Mouse (Mus musculus): ENCODE results near the gene Wdr90. TPM values are rescaled to one million over a fixed set of nuclear protein-coding genes. Genes with fewer than 3 reads are reported as not detected.

Wdr90 gene
- polyA plus RNA-seq, 1 experiment from 2014 or later: 22.4 TPM

- Histone ChIP-seq H3K36me3 (peaks cover 54% of the 10 kb centered on the region), H3K4me1 (replicated peaks) (peaks cover 42% of the 10 kb centered on the region), H3K4me2 (replicated peaks) (no peak within 1 kb of the TSS), H3K9ac (replicated peaks) (no peak within 1 kb of the TSS), H3K9me3 (no peaks in the 10 kb centered on the region), H3K27me3 (no peaks in the 10 kb centered on the region), H3K4me3 (replicated peaks) (no peak within 1 kb of the TSS), H3K27ac (no peak within 1 kb of the TSS)
- ATAC-seq: no peak
- WGBS: 95% methylated on average over 22 of the region's 22 CpGs
These were observed 20.0 kb downstream of the Wdr90 start, which contains the start of gene Gm20683 for GRCm38 (mm10) chr17:25841117-25841880. TSS of gene Gm20683 (minus strand) at chr17:25841763.

- Histone ChIP-seq H3K27ac (no peak overlapping the region), H3K36me3 (peaks cover 48% of the 10 kb centered on the region), H3K4me1 (replicated peaks) (peaks cover 50% of the 10 kb centered on the region), H3K9ac (replicated peaks) (no peak overlapping the region), H3K27me3 (no peaks in the 10 kb centered on the region), H3K4me2 (replicated peaks) (no peak overlapping the region), H3K4me3 (replicated peaks) (no peak overlapping the region), H3K9me3 (no peaks in the 10 kb centered on the region)
- 97% methylated on average over 6 of the region's 6 CpGs for WGBS
- ATAC-seq: no peak
These were observed 20.8 kb downstream of the Wdr90 start for GRCm38 (mm10) chr17:25840519-25840918.

DNA sequence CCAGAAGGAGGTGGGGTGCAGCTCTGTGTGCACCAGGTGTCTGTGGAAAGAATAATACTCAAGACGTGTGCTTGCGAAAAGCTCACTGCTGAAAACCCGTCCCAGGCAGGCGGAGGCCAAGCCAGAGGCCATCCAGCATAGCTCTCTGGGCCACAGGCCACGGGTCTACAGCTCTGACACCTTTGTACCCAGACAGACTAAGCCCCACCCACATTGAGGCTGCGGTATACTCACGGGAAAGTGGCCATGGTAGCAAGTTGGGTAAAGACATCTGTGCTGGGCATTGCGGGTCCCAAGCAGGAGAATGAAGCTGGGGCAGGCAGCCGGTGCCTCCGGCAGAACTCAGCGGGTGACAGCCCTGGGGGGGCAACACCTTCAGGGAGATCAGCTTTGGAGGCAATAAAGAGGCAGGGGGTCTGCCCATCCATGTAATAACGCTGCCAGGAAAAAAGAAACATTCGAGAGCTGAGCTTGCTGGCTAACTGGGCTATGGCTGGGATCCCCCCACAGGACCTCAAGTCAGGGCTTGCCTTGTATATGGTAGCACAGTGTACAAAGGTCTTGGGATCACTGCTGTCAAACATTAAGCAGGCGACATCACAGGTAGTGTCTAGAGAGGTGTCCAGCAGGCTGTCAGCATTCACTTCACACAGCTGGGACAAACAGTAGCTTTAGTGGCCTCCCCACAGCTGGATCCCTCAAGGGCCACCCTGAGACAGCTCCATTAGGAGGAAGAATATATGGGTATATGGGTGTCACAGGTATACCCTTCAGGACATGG lies 21.7 kb downstream of the Wdr90 start:
- Histone ChIP-seq H3K9ac (replicated peaks) (no peak overlapping the region), H3K27me3 (no peaks in the 10 kb centered on the region), H3K9me3 (no peaks in the 10 kb centered on the region), H3K4me1 (replicated peaks) (peaks cover 53% of the 10 kb centered on the region), H3K27ac (no peak overlapping the region), H3K36me3 (peaks cover 55% of the 10 kb centered on the region), H3K4me3 (replicated peaks) (no peak overlapping the region), H3K4me2 (replicated peaks) (no peak overlapping the region)
- no peak for ATAC-seq
- 87% methylated on average over 14 of the region's 14 CpGs for WGBS

- H3K4me2 ChIP-seq (replicated peaks): no peak overlapping the region
- peaks cover 57% of the 10 kb centered on the region for H3K4me1 ChIP-seq (replicated peaks)
- no peaks in the 10 kb centered on the region for H3K27me3 ChIP-seq
- no peak overlapping the region for H3K27ac ChIP-seq
- peaks cover 55% of the 10 kb centered on the region for H3K36me3 ChIP-seq
- H3K4me3 ChIP-seq (replicated peaks): no peak overlapping the region
- no peak for ATAC-seq
- 91% methylated on average over 4 of the region's 4 CpGs for WGBS
- no peak overlapping the region for H3K9ac ChIP-seq (replicated peaks)
- no peaks in the 10 kb centered on the region for H3K9me3 ChIP-seq
These were observed 22.4 kb downstream of the Wdr90 start for GRCm38 (mm10) chr17:25838904-25839303.

DNA sequence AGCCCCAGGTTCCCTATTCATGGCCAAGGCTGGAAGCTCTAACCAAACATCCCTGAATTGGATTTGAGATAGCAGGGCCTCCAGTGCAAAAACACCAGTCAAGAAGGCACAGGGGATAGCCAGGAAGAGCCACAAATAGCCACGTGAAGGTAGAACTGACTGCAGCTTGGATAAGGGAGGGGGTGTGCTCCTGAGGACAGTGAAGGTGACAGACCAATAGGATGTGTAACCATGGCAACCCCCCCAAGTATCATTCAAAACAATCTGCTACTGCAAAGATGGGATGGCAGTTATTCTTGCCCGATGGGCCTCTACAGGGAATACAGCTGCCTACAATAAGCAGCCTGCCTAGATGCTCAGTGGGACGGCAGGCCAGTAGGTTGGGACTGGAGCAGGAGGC lies 23.8 kb downstream of the Wdr90 start:
- Histone ChIP-seq H3K4me2 (replicated peaks) (peak overlapping the region; percentile 98), H3K27ac (peak overlapping the region; percentile 80), H3K9me3 (no peaks in the 10 kb centered on the region), H3K27me3 (no peaks in the 10 kb centered on the region), H3K36me3 (peaks cover 55% of the 10 kb centered on the region), H3K4me1 (replicated peaks) (peaks cover 52% of the 10 kb centered on the region), H3K4me3 (replicated peaks) (peak overlapping the region; percentile 44; the same call in 1 of the 2 replicates), H3K9ac (replicated peaks) (peak overlapping the region; percentile 78; the same call in 1 of the 2 replicates)
- WGBS: 16% methylated on average over 3 of the region's 3 CpGs
- no peak for ATAC-seq

GRCm38 (mm10) chr17:25837076-25837410 lies 24.3 kb downstream of the Wdr90 start, which contains the start of gene Rhbdl1:
TSS of gene Rhbdl1 (minus strand) at chr17:25837295.
- peak; percentile 38 for ATAC-seq
- peak within 1 kb of the TSS; percentile 80 for H3K27ac ChIP-seq
- peak within 1 kb of the TSS; percentile 44 for H3K4me3 ChIP-seq (replicated peaks)
- H3K9me3 ChIP-seq: no peaks in the 10 kb centered on the region
- H3K4me2 ChIP-seq (replicated peaks): peak within 1 kb of the TSS; percentile 98
- peaks cover 54% of the 10 kb centered on the region for H3K4me1 ChIP-seq (replicated peaks)
- under 1% methylated on average over 29 of the region's 29 CpGs for WGBS
- peaks cover 50% of the 10 kb centered on the region for H3K36me3 ChIP-seq
- H3K9ac ChIP-seq (replicated peaks): peak within 1 kb of the TSS; percentile 78
- H3K27me3 ChIP-seq: no peaks in the 10 kb centered on the region

- peak overlapping the region; percentile 98 for H3K4me2 ChIP-seq (replicated peaks)
- H3K27me3 ChIP-seq: no peaks in the 10 kb centered on the region
- 21% methylated on average over 23 of the region's 23 CpGs for WGBS
- H3K9ac ChIP-seq (replicated peaks): peak overlapping the region; percentile 78
- peaks cover 46% of the 10 kb centered on the region for H3K36me3 ChIP-seq
- no peaks in the 10 kb centered on the region for H3K9me3 ChIP-seq
- H3K4me3 ChIP-seq (replicated peaks): peak overlapping the region; percentile 44
- ATAC-seq: no peak
- H3K4me1 ChIP-seq (replicated peaks): peaks cover 59% of the 10 kb centered on the region
- H3K27ac ChIP-seq: peak overlapping the region; percentile 80
These were observed 24.8 kb downstream of the Wdr90 start for GRCm38 (mm10) chr17:25836397-25837075.

- Histone ChIP-seq H3K27ac (peak overlapping the region; percentile 80; the same call in 1 of the 2 replicates), H3K36me3 (peaks cover 46% of the 10 kb centered on the region), H3K4me2 (replicated peaks) (peak overlapping the region; percentile 98), H3K4me1 (replicated peaks) (peaks cover 66% of the 10 kb centered on the region), H3K27me3 (no peaks in the 10 kb centered on the region), H3K9ac (replicated peaks) (no peak overlapping the region; the same call in 1 of the 2 replicates), H3K4me3 (replicated peaks) (peak overlapping the region; percentile 88; the same call in 1 of the 2 replicates), H3K9me3 (no peaks in the 10 kb centered on the region)
- 92% methylated on average over 16 of the region's 16 CpGs for WGBS
- ATAC-seq: no peak
These were observed 25.5 kb downstream of the Wdr90 start for GRCm38 (mm10) chr17:25835816-25836215.

DNA sequence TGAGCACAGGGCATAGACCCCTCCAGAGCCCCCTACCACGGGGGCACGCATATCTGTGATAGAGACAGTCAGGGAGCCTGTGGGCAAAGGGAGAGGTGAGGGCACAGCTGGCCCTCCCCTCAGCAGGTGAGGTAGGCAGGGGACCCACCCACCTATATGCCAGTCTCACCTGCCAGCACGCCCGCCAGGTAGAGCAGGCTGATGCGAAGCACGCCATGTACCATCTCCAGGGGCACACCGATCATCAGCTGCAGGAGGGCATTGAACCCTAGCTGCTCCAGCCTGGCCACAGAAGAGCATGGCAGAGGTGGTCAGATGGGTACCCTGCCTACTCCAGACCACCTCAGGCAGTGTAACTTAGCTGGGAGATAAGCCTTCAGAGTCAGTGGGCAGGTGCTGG lies 26.0 kb downstream of the Wdr90 start:
- 98% methylated on average over 7 of the region's 7 CpGs for WGBS
- Histone ChIP-seq H3K4me3 (replicated peaks) (0 out of 2 replicates have a peak overlapping the region, but pooled peaks have one; percentile 88), H3K36me3 (peaks cover 46% of the 10 kb centered on the region), H3K9me3 (no peaks in the 10 kb centered on the region), H3K9ac (replicated peaks) (peak overlapping the region; percentile 91; the same call in 1 of the 2 replicates), H3K4me2 (replicated peaks) (peak overlapping the region; percentile 98; the same call in 1 of the 2 replicates), H3K27ac (no peak overlapping the region), H3K27me3 (no peaks in the 10 kb centered on the region), H3K4me1 (replicated peaks) (peaks cover 72% of the 10 kb centered on the region)
- no peak for ATAC-seq

- peaks cover 46% of the 10 kb centered on the region for H3K36me3 ChIP-seq
- H3K4me2 ChIP-seq (replicated peaks): peak overlapping the region; percentile 98
- peak overlapping the region; percentile 88 for H3K4me3 ChIP-seq (replicated peaks)
- no peaks in the 10 kb centered on the region for H3K27me3 ChIP-seq
- H3K9ac ChIP-seq (replicated peaks): peak overlapping the region; percentile 91
- ATAC-seq: no peak
- WGBS: 89% methylated on average over 12 of the region's 12 CpGs
- peaks cover 77% of the 10 kb centered on the region for H3K4me1 ChIP-seq (replicated peaks)
- H3K9me3 ChIP-seq: no peaks in the 10 kb centered on the region
- H3K27ac ChIP-seq: peak overlapping the region; percentile 95; the same call in 1 of the 2 replicates
These were observed 26.6 kb downstream of the Wdr90 start for GRCm38 (mm10) chr17:25834595-25835222.

- Histone ChIP-seq H3K27me3 (no peaks in the 10 kb centered on the region), H3K27ac (peak overlapping the region; percentile 95), H3K9me3 (no peaks in the 10 kb centered on the region), H3K36me3 (peaks cover 42% of the 10 kb centered on the region), H3K9ac (replicated peaks) (peak overlapping the region; percentile 91), H3K4me2 (replicated peaks) (peak overlapping the region; percentile 98), H3K4me3 (replicated peaks) (peak overlapping the region; percentile 88), H3K4me1 (replicated peaks) (peaks cover 82% of the 10 kb centered on the region)
- ATAC-seq: no peak
- WGBS: 57% methylated on average over 6 of the region's 6 CpGs
These were observed 27.2 kb downstream of the Wdr90 start for GRCm38 (mm10) chr17:25833961-25834594.

Data from midbrain, embryonic 13.5 days (tissue).